Mouse (Mus musculus) liver, adult 2 months (tissue): ENCODE results near the gene Defb6.

Experiments used
- CTCF ChIP-seq: fragments of 200-500 bp; IDR thresholded peaks from 2 replicates; pipeline ENCODE4 v1.5.1; 2011; ENCODE audit warnings: low read depth, low read length, control low read depth
- POLR2A ChIP-seq: fragments of 200-500 bp; IDR thresholded peaks from 2 replicates; pipeline ENCODE4 v1.6.1; 2011; ENCODE audit warnings: low read length, control low read depth; ENCODE audit not compliant: insufficient read depth; ENCODE audit errors: extremely low read depth

DNA sequence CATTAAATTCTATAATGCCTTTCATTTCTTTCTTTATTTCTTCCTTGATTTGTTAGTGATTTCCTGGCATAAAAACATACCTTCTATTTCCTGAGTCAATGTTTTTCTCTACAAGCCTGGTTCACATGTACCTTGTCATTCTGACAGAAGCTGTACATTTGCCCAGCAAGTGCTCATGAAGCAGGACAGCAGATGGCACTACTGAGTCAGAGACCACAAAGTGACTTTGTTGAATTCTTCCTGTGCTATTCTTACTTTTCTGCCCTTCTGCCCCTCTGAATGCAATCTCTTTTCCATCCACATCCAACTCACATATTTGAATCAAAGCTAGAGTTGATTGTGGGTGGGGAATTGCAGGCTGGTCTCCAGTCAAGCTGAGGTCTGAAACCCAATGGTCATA is 32.9 kb downstream of the Defb6 start:
- TF ChIP-seq CTCF: no peak
- no peak for TF ChIP-seq POLR2A
